Mouse (Mus musculus) liver, embryonic 12.5 days (tissue): ENCODE measurements at regions not wholly inside any gene's neighbourhood (a gene's known extent, or its start where the extent isn't known, plus 50 kb on each side); places are given as distances from the start of the nearest gene placed in this dataset.

ENCODE experiments used
- ATAC-seq: fragments of 200-750 bp; cut with Nextera tagmentation; 2 replicates; pipeline ENCODE4 v1.8.0; 2017; ENCODE audit warnings: moderate number of reproducible peaks, mild to moderate bottlenecking, moderate library complexity
- H3K27ac ChIP-seq: fragments of 300-500 bp; sonication (generic); 2 replicates; pipeline ENCODE4 v1.5.1; 2016; ENCODE audit warnings: mild to moderate bottlenecking
- H3K27me3 ChIP-seq: fragments of 300-500 bp; sonication (generic); replicated peaks from 2 replicates; pipeline ENCODE4 v1.6.1; 2016; ENCODE audit warnings: mild to moderate bottlenecking, moderate library complexity
- H3K36me3 ChIP-seq: fragments of 300-500 bp; sonication (generic); 2 replicates; pipeline ENCODE4 v1.6.1; 2016; ENCODE audit warnings: mild to moderate bottlenecking, moderate library complexity
- H3K4me1 ChIP-seq: fragments of 300-500 bp; sonication (generic); 2 replicates; pipeline ENCODE4 v1.6.1; 2016
- H3K4me2 ChIP-seq: fragments of 300-500 bp; sonication (generic); 2 replicates; pipeline ENCODE4 v1.6.1; 2016; ENCODE audit warnings: mild to moderate bottlenecking, moderate library complexity
- H3K4me3 ChIP-seq: fragments of 300-500 bp; sonication (generic); 2 replicates; pipeline ENCODE4 v1.5.1; 2016; ENCODE audit warnings: mild to moderate bottlenecking, moderate library complexity
- H3K9ac ChIP-seq: fragments of 300-500 bp; sonication (generic); 2 replicates; pipeline ENCODE4 v1.6.1; 2016; ENCODE audit warnings: mild to moderate bottlenecking, moderate library complexity
- H3K9me3 ChIP-seq: fragments of 300-500 bp; sonication (generic); replicated peaks from 2 replicates; pipeline ENCODE4 v1.6.1; 2016; ENCODE audit warnings: mild to moderate bottlenecking, moderate library complexity
- WGBS: fragments of 180-500 bp; shearing (Covaris S2); methylation state at CpG from one replicate; pipeline ENCODE4 v1.1.7; 2016; ENCODE audit not compliant: insufficient replicate concordance; 5-methylcytosine and 5-hydroxymethylcytosine counted together

DNA sequence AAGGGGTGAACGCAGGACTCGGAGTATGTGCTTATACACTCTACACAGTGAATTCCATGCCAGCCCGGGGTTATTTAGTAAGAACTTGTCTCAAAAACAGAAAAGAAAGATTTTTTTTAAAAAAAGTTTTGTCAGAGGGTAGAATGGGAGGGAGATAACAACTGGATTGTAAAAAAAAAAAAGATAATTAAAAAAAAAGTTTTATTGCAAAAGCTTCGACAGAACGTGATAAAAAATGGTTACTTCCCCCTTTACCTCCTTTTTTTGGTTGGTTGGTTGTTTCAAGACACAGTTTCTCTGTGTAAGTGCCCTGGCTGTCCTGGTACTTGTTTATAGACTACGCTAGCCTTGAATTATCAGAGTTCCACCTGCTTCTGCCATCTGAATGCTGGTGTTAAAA, 79.2 kb upstream of the Acsl1 start:
- Histone ChIP-seq H3K9ac (no peak overlapping the region), H3K4me2 (no peak overlapping the region), H3K9me3 (no peaks in the 10 kb centered on the region), H3K27ac (no peak overlapping the region), H3K4me1 (no peaks in the 10 kb centered on the region), H3K27me3 (no peaks in the 10 kb centered on the region), H3K4me3 (no peak overlapping the region), H3K36me3 (no peaks in the 10 kb centered on the region)
- WGBS: 70% methylated on average over 6 of the region's 6 CpGs
- ATAC-seq: no peak

DNA sequence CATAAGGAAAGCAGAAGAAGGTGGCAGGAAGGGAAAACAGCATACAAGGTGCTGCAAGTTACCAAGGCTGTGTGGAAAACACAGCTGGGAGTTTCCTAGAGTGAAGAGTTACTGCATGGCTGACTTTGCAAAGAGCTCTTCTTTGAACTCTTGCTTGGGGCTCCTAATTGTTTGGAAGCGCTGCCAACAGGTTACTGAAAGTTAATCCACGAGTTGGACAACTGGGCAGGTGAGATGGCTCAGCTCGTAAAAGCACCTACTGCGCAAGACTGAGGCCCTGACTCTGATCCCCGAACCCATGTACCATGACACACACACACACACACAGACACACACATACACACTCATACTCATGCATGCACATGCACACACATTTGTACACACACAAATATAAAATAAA, 77.5 kb upstream of the Acsl1 start:
- Histone ChIP-seq H3K4me1 (no peaks in the 10 kb centered on the region), H3K9me3 (no peaks in the 10 kb centered on the region), H3K27ac (no peak overlapping the region), H3K36me3 (no peaks in the 10 kb centered on the region), H3K27me3 (no peaks in the 10 kb centered on the region), H3K4me3 (no peak overlapping the region), H3K4me2 (no peak overlapping the region), H3K9ac (no peak overlapping the region)
- 75% methylated on average over 5 of the region's 5 CpGs for WGBS
- no peak for ATAC-seq

DNA sequence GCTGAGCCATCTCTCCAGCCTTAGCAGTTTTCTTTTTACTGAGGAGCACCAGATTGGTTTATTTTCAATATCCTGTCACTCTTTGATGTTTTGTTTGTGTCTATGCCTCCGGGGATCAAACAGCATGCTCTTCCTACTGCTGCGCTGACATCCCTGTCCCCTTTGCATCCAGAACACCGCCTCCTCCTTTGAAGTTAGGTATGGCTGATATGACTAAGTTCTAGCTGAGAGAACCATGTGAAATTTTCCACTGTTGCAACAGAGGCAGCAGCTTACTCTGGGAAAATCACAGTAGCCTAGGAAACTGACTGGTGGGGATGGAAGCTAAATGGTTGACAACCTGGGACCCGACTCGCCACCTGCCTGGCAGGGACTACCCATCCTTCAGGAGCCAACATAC, 76.1 kb upstream of the Acsl1 start:
- Histone ChIP-seq H3K4me1 (no peaks in the 10 kb centered on the region), H3K27ac (no peak overlapping the region), H3K27me3 (no peaks in the 10 kb centered on the region), H3K4me2 (no peak overlapping the region), H3K9ac (no peak overlapping the region), H3K9me3 (no peaks in the 10 kb centered on the region), H3K36me3 (no peaks in the 10 kb centered on the region), H3K4me3 (no peak overlapping the region)
- no peak for ATAC-seq
- WGBS: 70% methylated on average over 5 of the region's 5 CpGs

DNA sequence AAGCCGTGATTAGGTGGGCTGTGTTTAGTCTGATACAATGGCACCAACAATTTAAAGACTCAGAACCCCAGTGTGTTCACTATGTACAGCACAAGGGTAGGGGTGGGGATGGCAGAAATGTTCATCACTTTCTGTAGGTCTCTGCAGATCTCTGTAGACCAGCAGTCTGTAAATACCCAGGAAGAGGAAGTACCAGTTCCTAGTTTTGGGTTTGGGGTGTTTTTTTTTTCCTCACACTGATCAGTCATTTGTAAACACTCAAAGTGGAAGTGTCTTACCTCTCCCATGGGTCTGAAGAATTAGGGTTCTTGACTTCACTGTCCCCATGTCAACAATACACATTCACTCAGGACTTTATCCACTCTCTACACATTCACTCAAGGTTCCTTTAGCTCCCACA, 75.5 kb upstream of the Acsl1 start:
- no peaks in the 10 kb centered on the region for H3K9me3 ChIP-seq
- no peak overlapping the region for H3K9ac ChIP-seq
- H3K4me3 ChIP-seq: no peak overlapping the region
- ATAC-seq: no peak
- 81% methylated on average over 1 of the region's 1 CpGs for WGBS
- H3K4me2 ChIP-seq: no peak overlapping the region
- no peaks in the 10 kb centered on the region for H3K27me3 ChIP-seq
- H3K27ac ChIP-seq: no peak overlapping the region
- no peaks in the 10 kb centered on the region for H3K4me1 ChIP-seq
- H3K36me3 ChIP-seq: no peaks in the 10 kb centered on the region

DNA sequence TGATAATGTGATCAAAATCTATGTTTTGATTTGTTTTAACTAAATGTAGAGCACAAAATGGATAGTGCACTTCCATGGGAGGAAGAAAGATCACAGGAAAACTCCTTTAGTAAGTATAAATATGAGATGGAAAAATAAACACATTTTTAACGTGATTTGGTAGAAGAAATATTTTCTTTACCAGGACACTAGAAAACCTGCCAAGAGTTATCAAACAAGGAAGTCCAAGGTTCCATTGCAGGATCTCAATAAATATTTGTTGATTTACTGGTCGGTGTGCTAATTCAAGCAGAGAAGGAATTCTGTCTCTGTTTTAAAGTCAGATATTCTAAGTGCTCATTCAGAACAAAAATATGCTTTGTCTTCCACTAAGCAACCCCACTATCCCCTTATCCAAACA, 73.8 kb upstream of the Acsl1 start:
- H3K4me2 ChIP-seq: no peak overlapping the region
- H3K27ac ChIP-seq: no peak overlapping the region
- no peaks in the 10 kb centered on the region for H3K27me3 ChIP-seq
- H3K9me3 ChIP-seq: no peaks in the 10 kb centered on the region
- 55% methylated on average over 2 of the region's 2 CpGs for WGBS
- H3K4me3 ChIP-seq: no peak overlapping the region
- no peaks in the 10 kb centered on the region for H3K36me3 ChIP-seq
- no peak overlapping the region for H3K9ac ChIP-seq
- no peak for ATAC-seq
- no peaks in the 10 kb centered on the region for H3K4me1 ChIP-seq

DNA sequence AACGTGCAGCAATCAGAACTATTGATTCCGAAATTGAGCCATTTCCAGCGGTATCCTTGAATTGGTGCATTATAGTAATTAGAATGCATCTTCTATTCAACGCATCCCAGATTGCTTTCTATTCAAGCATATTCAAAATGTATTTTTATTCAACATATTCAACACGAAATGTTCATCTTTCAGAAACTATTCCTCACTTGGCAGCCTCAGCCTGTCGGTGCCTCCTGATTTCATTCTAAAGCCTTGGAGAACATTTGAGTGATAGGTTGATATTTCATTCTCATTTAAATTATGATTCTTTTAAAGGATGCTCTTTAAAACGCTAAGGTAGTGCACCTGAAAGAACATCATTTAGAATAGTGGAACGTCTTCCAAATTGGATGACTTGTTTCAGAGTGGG, 73.1 kb upstream of the Acsl1 start:
- Histone ChIP-seq H3K4me1 (no peaks in the 10 kb centered on the region), H3K9ac (no peak overlapping the region), H3K27me3 (no peaks in the 10 kb centered on the region), H3K36me3 (no peaks in the 10 kb centered on the region), H3K27ac (no peak overlapping the region), H3K9me3 (no peaks in the 10 kb centered on the region), H3K4me3 (no peak overlapping the region), H3K4me2 (no peak overlapping the region)
- no peak for ATAC-seq
- WGBS: 59% methylated on average over 8 of the region's 8 CpGs

DNA sequence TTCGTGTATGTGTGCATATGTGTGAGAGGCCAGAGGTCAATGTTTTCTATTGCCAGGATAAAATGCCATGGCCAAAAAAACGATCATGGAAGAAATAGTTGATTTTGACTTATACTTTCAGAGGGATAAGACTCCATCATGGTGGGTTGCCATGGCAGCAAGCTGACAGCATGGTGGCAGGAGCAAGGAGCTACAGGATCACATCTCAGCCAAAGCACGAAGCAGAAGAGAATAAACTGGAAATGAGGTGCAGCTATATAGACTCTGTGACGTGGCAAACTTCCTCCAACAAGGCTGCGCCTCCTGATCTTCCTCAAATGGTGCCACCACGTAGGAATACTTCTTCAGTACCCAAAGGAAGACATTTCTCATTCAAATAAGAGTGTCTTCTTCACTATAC, 70.2 kb upstream of the Acsl1 start:
- WGBS: 53% methylated on average over 6 of the region's 6 CpGs

DNA sequence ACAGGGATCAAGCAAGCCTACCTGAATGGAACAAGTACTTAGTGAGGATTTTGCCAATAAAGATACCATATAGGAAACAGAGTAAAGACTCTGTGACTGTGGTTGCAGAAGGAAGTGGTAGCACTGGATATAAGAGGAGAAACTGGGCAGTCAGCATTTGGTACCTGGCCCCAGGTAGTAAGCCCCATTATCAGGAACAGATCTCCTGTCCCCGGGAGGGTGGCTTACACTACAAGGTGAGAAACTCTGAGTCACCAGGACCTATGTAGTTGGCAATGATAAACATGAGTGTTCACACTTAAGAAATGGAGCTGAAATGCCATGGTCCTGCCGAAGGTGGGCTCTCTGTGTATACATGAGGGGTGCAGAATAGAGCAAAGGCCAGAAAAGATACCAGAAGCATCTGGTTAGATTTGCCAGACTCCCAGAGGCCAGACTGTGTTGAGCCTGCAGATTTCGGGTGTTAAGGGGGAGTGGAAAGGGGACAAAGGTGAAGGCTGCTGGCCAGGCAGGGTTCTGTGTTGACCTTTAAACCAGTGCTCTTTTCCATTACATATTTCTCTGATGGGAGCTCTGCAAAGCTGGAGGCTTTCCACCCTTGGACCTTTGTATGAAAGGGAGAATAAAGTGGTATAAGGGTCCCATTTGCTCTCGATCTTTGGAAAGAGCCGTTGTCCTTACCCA, 66.8 kb upstream of the Acsl1 start:
- Histone ChIP-seq H3K4me1 (no peaks in the 10 kb centered on the region), H3K4me2 (no peak overlapping the region), H3K27ac (no peak overlapping the region), H3K4me3 (no peak overlapping the region), H3K9me3 (no peaks in the 10 kb centered on the region), H3K27me3 (no peaks in the 10 kb centered on the region), H3K36me3 (no peaks in the 10 kb centered on the region), H3K9ac (no peak overlapping the region)
- 65% methylated on average over 5 of the region's 5 CpGs for WGBS
- ATAC-seq: no peak

More for the DNA sequence above, 70.2 kb upstream of the Acsl1 start:
- no peaks in the 10 kb centered on the region for H3K4me1 ChIP-seq
- no peak overlapping the region for H3K9ac ChIP-seq
- no peaks in the 10 kb centered on the region for H3K36me3 ChIP-seq
- no peak overlapping the region for H3K4me2 ChIP-seq
- no peak overlapping the region for H3K27ac ChIP-seq
- no peaks in the 10 kb centered on the region for H3K9me3 ChIP-seq
- no peak overlapping the region for H3K4me3 ChIP-seq
- ATAC-seq: no peak
- H3K27me3 ChIP-seq: no peaks in the 10 kb centered on the region

DNA sequence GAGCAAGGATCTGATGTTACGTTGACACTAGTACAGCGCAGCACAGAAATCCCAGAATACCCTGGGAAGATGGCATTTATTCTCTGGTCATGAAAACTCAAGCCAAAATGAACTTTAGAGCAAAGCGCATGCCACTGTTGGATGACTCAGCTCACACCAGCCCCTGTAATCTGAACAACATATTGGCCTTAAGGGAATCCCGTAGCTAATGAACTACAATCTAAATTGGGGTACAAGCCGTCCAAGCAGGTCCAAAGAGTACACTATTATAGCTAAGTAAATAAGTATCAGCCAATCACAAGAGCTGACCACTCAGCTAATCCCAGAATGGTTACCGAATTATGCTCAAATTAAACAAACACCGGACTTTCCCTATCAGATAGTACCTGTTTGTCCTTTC, 62.0 kb upstream of the Acsl1 start:
- Histone ChIP-seq H3K36me3 (no peaks in the 10 kb centered on the region), H3K9ac (no peak overlapping the region), H3K4me1 (no peaks in the 10 kb centered on the region), H3K27me3 (no peaks in the 10 kb centered on the region), H3K4me3 (no peak overlapping the region), H3K9me3 (0 out of 2 replicates have a peak, but pooled peaks cover 4% of the 10 kb centered on the region), H3K27ac (no peak overlapping the region), H3K4me2 (no peak overlapping the region)
- 77% methylated on average over 7 of the region's 7 CpGs for WGBS
- ATAC-seq: no peak

DNA sequence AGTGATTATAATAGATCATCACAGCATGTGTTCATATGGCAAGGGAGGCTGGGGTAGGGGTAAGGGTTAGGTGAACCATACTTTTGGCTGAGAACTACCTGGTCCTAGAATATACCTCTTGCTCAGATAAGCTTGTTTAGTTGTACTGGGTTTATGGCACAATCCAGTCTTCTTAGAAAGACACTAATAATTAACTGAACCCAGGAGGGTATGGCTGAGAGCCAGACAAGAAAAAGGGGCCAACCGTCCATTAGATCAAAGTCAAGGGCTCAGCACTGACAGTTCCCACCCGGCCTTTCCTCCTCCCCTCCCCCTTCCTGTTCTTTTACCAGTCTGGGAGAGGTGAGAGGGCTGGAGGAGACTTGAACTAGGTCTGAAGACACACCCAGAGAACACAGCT, 61.5 kb upstream of the Acsl1 start:
- 28% methylated on average over 2 of the region's 2 CpGs for WGBS
- Histone ChIP-seq H3K4me2 (no peak overlapping the region), H3K9ac (no peak overlapping the region), H3K4me1 (no peaks in the 10 kb centered on the region), H3K27ac (no peak overlapping the region), H3K36me3 (no peaks in the 10 kb centered on the region), H3K9me3 (0 out of 2 replicates have a peak, but pooled peaks cover 4% of the 10 kb centered on the region), H3K27me3 (no peaks in the 10 kb centered on the region), H3K4me3 (no peak overlapping the region)
- ATAC-seq: peak; percentile 35; the same call in 1 of the 2 replicates

DNA sequence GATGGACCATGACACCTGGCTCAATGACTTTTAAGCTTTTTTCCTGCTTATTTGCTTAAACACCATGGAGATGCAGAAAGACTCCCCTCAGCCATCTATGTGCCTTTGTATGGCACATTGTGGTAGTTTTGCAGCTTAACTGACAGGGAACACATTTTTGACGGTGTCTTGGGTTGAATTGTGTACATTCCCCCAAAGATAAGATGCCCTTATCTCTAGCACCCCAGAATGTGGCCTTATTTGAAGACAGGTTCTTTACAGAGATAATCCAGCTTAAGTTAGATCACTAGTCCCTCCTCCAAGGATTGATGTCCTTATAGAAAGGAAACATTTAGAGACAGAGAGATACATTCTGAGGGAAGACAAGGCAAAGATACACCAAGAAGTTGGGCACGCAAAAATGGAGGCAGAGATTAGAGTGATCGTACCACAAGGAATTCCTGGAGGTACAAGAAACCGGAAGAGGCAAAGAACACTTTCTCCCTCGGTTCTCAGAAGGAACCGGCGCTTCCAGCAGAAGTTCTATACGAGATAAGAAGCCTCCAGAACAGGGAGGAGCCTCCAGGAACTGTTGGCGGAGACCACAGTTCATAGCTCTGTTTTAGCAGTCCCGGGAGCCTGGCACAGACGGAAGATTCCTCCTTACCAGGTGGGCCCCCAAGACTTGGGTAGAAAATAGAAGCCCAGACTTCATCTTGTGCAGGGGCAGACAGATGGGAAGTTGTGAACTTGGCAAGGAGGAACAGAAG, 58.8 kb upstream of the Acsl1 start:
- 69% methylated on average over 11 of the region's 11 CpGs for WGBS
- Histone ChIP-seq H3K4me2 (no peak overlapping the region), H3K9ac (no peak overlapping the region), H3K27me3 (no peaks in the 10 kb centered on the region), H3K4me1 (no peaks in the 10 kb centered on the region), H3K27ac (no peak overlapping the region), H3K9me3 (0 out of 2 replicates have a peak, but pooled peaks cover 4% of the 10 kb centered on the region), H3K4me3 (no peak overlapping the region), H3K36me3 (no peaks in the 10 kb centered on the region)
- no peak for ATAC-seq

DNA sequence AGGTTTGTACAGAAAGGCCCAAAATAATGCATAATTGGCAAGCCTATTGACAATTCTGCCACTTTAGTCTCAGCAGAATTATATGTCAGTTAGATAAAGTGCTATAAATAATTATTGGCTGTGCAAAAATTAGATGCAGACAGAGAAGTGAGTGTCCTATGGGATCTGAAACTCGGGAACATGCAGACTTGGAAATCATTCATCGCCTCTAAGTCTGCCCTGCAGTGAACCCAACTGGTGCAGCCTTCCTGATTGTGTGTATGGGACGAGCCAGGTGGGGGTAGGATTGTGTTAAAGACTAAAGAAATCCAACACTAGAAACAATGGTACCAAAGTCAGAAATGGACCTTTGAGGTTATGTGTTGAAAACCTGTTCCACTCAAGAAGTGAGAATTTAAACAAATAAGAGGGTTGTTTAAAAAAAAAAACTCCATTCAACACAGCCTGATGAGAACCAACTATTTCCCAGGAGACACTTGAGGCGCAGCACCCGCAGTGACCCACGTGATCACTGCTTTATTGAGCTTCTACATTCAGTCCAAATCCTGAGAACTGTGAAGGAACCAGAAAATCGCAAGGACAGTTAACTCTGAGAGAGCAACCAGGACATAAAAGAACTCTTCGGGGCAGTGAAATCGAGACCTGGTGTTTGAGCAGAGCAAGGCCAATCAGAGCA, 57.4 kb upstream of the Acsl1 start:
- 0 out of 2 replicates have a peak, but pooled peaks cover 4% of the 10 kb centered on the region for H3K9me3 ChIP-seq
- H3K27ac ChIP-seq: no peak overlapping the region
- H3K4me2 ChIP-seq: no peak overlapping the region
- H3K4me1 ChIP-seq: no peaks in the 10 kb centered on the region
- no peak for ATAC-seq
- 72% methylated on average over 9 of the region's 9 CpGs for WGBS
- H3K36me3 ChIP-seq: no peaks in the 10 kb centered on the region
- H3K9ac ChIP-seq: no peak overlapping the region
- H3K27me3 ChIP-seq: no peaks in the 10 kb centered on the region
- no peak overlapping the region for H3K4me3 ChIP-seq
